8 mouse cellular contexts compared by ENCODE assay signal in genomic region chr16:91547974-91548373, GRCm38 (mm10). TPM values are rescaled to one million over a fixed set of nuclear protein-coding genes. Genes with fewer than 3 reads are reported as not detected.
A peak's percentile ranks its signal among the peaks of the same experiment; 100 is the strongest.
DNase-seq lines count a peak whose midpoint lies in the region; ATAC-seq and TF ChIP-seq lines count a peak whose summit lies in the region.

No protein-coding gene starts in this region.

- peak overlapping the region; percentile 96 for H3K27ac ChIP-seq in liver, postnatal 0 days (ENCODE audit: low read depth)

- no peak for TF ChIP-seq EP300 in liver, postnatal 0 days (IDR thresholded peaks at IDR 0.05; ENCODE audit: low read depth)

- H3K36me3 ChIP-seq in liver, postnatal 0 days (replicated peaks; ENCODE audit: insufficient read depth, low read length) = peaks cover 12% of the 10 kb centered on the region; the same call in 1 of the 2 replicates

- peak overlapping the region; percentile 89 for H3K4me2 ChIP-seq in liver, postnatal 0 days (ENCODE audit: low read depth, low read length)

- H3K9me3 ChIP-seq in liver, postnatal 0 days (ENCODE audit: low read length) = no peaks in the 10 kb centered on the region

- H3K4me1 ChIP-seq in liver, postnatal 0 days (ENCODE audit: insufficient read depth) = peaks cover 57% of the 10 kb centered on the region

- TF ChIP-seq CTCF in liver, postnatal 0 days (IDR thresholded peaks at IDR 0.05; ENCODE audit: low read depth) = no peak

- peak; percentile 89 for DNase-seq in heart, adult 11 months
- DNase-seq in heart, adult 9 months (ENCODE audit: low spot score in 2 of 2) = no peak
- DNase-seq in CD4-positive helper T cell, adult 2 months (ENCODE audit: low read depth, low spot score) = peak; percentile 38
- DNase-seq in gonadal fat pad, adult 2 months (ENCODE audit: low read depth) = peak; percentile 62
- no peak for DNase-seq in liver, postnatal 0 days
- DNase-seq in embryo, embryonic 10.5 days (ENCODE audit: low spot score) = no peak
- no peak for DNase-seq in cerebellum, postnatal 25 days

- no peak for ATAC-seq in liver, postnatal 0 days
- no peak for ATAC-seq in megakaryocyte-erythroid progenitor cell, adult 5-6 weeks (replicated peaks; ENCODE audit: low FRiP score, low TSS enrichment, poor library complexity, severe bottlenecking)

- WGBS in liver, postnatal 0 days (ENCODE audit: insufficient replicate concordance) = 12% methylated on average over 5 of the region's 5 CpGs

- H3K4me3 ChIP-seq in liver, postnatal 0 days (ENCODE audit: low read depth, low read length) = peak overlapping the region; percentile 86

- H3K27me3 ChIP-seq in liver, postnatal 0 days (ENCODE audit: insufficient read depth, low read length) = no peaks in the 10 kb centered on the region

- peak overlapping the region; percentile 95 for H3K9ac ChIP-seq in liver, postnatal 0 days (replicated peaks)

RNA-seq across cellular contexts. Expression of gene Ifngr2, which starts 1.1 kb away (rescaled TPM):
- 39.0 and 46.2 TPM in 2 replicates for polyA plus RNA-seq in gonadal fat pad, adult 2 months (2012; rRNA removed)
- polyA plus RNA-seq in liver, postnatal 0 days (2015; fragmentation: Nextera tagmentation; extraction: Ambion mirVana) = 18.2 and 20.8 TPM in 2 replicates
- total RNA-seq in megakaryocyte-erythroid progenitor cell, adult 5-6 weeks (2014; fragmentation: Nextera tagmentation) = 7.2 and 8.7 TPM in 2 replicates
- total RNA-seq in megakaryocyte-erythroid progenitor cell, adult 5-6 weeks (2017) = 5.4 and 6.7 TPM in 2 replicates

RNA-seq across cellular contexts. Expression of gene Tmem50b, which starts 49.6 kb away (rescaled TPM):
- polyA plus RNA-seq in gonadal fat pad, adult 2 months (2012; rRNA removed) = 81.1 and 81.7 TPM in 2 replicates
- 8.6 and 9.8 TPM in 2 replicates for polyA plus RNA-seq in liver, postnatal 0 days (2015; fragmentation: Nextera tagmentation; extraction: Ambion mirVana)
- total RNA-seq in megakaryocyte-erythroid progenitor cell, adult 5-6 weeks (2014; fragmentation: Nextera tagmentation) = 2.1 and 5.1 TPM in 2 replicates
- total RNA-seq in megakaryocyte-erythroid progenitor cell, adult 5-6 weeks (2017) = 0.38 and 2.9 TPM in 2 replicates

Comparison
In these comparisons a context has a peak if more than half of its experiments do, and no peak if none do; other contexts are left out.
1. DNase-seq: peak in heart, adult 11 months (single experiment), CD4-positive helper T cell, adult 2 months (single experiment) and gonadal fat pad, adult 2 months (single experiment); none in heart, adult 9 months (0 of 2), liver, postnatal 0 days (single experiment), embryo, embryonic 10.5 days (single experiment) and cerebellum, postnatal 25 days (0 of 2).